Mouse (Mus musculus) hindbrain, embryonic 14.5 days (tissue): ENCODE data around the gene Tcl1b1. TPM values are rescaled to one million over a fixed set of nuclear protein-coding genes. Genes with fewer than 3 reads are reported as not detected.
"Not testable (repeated sequence)": the region's sequence is repeated elsewhere in the genome, so short reads cannot be mapped to it uniquely, and the experiment has no call there.

Experiments used
- ATAC-seq: fragments of 200-750 bp; cut with Nextera tagmentation; 2 replicates; pipeline ENCODE4 v1.8.0; 2017; ENCODE audit warnings: moderate number of reproducible peaks, mild to moderate bottlenecking, moderate TSS enrichment, moderate library complexity; ENCODE audit not compliant: low FRiP score
- DNase-seq: peaks from one replicate; pipeline ENCODE4 v3.0.0-alpha.2; 2015; ENCODE audit warnings: low spot score
- H3K27ac ChIP-seq: fragments of 300-500 bp; sonication (generic); 2 replicates; pipeline ENCODE4 v1.5.1; 2014; ENCODE audit warnings: mild to moderate bottlenecking, moderate library complexity
- H3K27me3 ChIP-seq: fragments of 300-500 bp; sonication (generic); 2 replicates; pipeline ENCODE4 v1.6.1; 2014; ENCODE audit warnings: mild to moderate bottlenecking, low read length, mixed read lengths; ENCODE audit not compliant: control insufficient read depth, insufficient read depth
- H3K36me3 ChIP-seq: fragments of 300-500 bp; sonication (generic); replicated peaks from 2 replicates; pipeline ENCODE4 v1.6.1; 2014; ENCODE audit not compliant: control insufficient read depth, insufficient read depth
- H3K4me1 ChIP-seq: fragments of 300-500 bp; sonication (generic); replicated peaks from 2 replicates; pipeline ENCODE4 v1.6.1; 2014; ENCODE audit warnings: antibody characterized with exemption, low read length, mixed read lengths; ENCODE audit not compliant: control insufficient read depth, insufficient read depth
- H3K4me2 ChIP-seq: fragments of 300-500 bp; sonication (generic); replicated peaks from 2 replicates; pipeline ENCODE4 v1.6.1; 2014; ENCODE audit warnings: mild to moderate bottlenecking, moderate library complexity
- H3K4me3 ChIP-seq: fragments of 300-500 bp; sonication (generic); replicated peaks from 2 replicates; pipeline ENCODE4 v1.5.1; 2014; ENCODE audit warnings: mild to moderate bottlenecking, low read length
- H3K9ac ChIP-seq: fragments of 300-500 bp; sonication (generic); 2 replicates; pipeline ENCODE4 v1.6.1; 2014
- H3K9me3 ChIP-seq: fragments of 300-500 bp; sonication (generic); 2 replicates; pipeline ENCODE4 v1.6.1; 2016; ENCODE audit warnings: low read length; ENCODE audit not compliant: control insufficient read depth
- WGBS: fragments of 180-500 bp; shearing (Covaris S2); extraction: QIAGEN DNeasy Blood & Tissue Kit; methylation state at CpG from one replicate; pipeline ENCODE4 v1.1.7; 2014; 5-methylcytosine and 5-hydroxymethylcytosine counted together
- polyA plus RNA-seq: library from polyadenylated mRNA; unstranded; fragments of >200 nt; fragmentation: Nextera tagmentation; extraction: Ambion mirVana; gene quantifications from 2 replicates; pipeline ENCODE4 v1.2.1, GENCODE M21; 2014

Gene Tcl1b1
- polyA plus RNA-seq, 1 experiment from 2014 or later = not detected

DNA sequence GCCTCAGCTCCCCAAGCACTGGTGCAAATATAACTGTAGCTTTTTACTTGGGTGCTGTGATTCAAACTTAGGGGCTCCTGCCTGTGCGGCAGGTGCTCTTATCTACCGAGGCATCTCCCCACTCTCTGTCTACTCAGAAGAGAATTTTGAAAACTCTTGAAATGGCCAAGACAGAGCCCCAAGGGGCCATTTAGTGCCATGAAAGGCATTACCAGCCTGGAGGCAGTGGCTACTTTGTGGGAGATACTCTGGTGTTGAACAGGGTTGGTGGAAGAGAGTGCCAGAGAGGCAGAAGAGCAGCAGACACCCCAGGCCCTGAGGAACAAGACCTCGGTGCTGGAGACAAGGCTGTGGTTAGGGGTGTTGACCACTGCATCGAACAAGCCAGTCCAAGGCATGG, 24.7 kb upstream of the Tcl1b1 start:
- not testable (repeated sequence) for H3K9me3 ChIP-seq, H3K4me1 ChIP-seq, H3K9ac ChIP-seq, H3K4me3 ChIP-seq, H3K36me3 ChIP-seq, DNase-seq, H3K27me3 ChIP-seq, H3K27ac ChIP-seq, ATAC-seq, H3K4me2 ChIP-seq
- 91% methylated on average over 4 of the region's 4 CpGs for WGBS

DNA sequence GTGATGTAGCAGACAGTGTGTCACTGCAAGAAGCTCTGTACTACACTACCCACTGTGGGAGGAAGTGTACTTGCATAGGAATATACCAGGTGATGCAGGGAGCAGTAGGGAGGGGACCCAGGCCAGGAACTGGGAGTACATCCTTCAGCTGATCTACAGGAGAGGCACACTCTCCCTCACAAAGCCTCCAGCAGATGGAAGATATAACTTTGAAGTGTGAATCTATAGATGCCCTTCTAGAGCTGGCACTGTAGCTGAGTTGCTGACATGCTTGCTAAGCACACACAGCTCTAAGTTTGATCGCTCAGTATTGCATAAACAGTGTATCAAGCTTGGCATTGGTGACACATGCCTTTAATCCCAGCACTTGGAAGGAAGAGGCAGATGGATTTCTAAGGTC, 21.8 kb upstream of the Tcl1b1 start:
- WGBS = 91% methylated on average over 1 of the region's 1 CpGs
- H3K9me3 ChIP-seq, H3K9ac ChIP-seq, H3K27me3 ChIP-seq, H3K4me1 ChIP-seq, ATAC-seq, H3K36me3 ChIP-seq, H3K27ac ChIP-seq, H3K4me2 ChIP-seq, H3K4me3 ChIP-seq, DNase-seq: not testable (repeated sequence)

DNA sequence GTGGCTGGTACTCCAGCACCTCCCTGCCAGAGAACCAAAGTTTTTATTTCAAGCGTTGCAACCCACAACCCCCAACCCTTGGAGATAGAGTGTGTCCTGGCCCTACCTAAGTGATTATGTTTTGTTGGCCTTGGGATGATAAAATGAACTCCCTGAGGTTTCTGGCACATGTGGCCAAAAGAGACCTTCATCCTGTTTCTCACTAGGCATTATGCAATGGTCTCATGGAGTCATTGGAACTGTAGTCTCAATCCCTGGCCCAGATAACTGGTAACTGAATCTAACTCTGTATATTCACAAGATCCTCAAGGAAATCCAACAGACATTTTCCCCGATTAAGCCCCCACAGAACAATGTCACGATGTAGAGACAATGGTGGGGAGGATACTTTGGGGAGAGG, 16.4 kb upstream of the Tcl1b1 start:
- ATAC-seq (no peak), DNase-seq (no peak)
- Histone ChIP-seq H3K4me3 (no peak overlapping the region), H3K27ac (no peak overlapping the region), H3K36me3 (no peaks in the 10 kb centered on the region), H3K4me1 (no peaks in the 10 kb centered on the region), H3K9me3 (no peaks in the 10 kb centered on the region), H3K27me3 (no peaks in the 10 kb centered on the region), H3K4me2 (no peak overlapping the region), H3K9ac (no peak overlapping the region)
- WGBS = 96% methylated on average over 3 of the region's 3 CpGs

DNA sequence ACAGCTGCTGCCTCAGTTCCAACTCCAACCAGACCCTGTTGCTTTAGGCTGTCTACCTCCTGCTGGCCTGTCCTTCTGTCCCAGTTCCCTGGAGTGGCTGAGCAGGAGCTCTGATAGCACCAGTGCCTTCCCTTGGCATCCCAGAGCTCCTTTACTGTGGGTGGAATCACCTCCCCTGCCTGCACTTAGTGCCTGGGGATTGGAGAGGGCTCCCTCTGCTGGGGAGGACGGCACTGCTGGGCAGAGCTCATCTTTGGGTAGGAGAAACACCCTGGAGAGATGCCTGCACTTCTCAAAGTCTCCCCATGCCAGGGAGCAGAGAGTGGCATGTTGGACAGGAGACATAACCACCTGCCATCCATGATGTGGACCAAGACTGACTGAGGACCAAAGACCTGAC, 14.6 kb upstream of the Tcl1b1 start:
- not testable (repeated sequence) for H3K4me3 ChIP-seq, H3K9me3 ChIP-seq, H3K36me3 ChIP-seq, H3K27ac ChIP-seq, H3K4me2 ChIP-seq, ATAC-seq, DNase-seq, H3K4me1 ChIP-seq, H3K9ac ChIP-seq, H3K27me3 ChIP-seq
- WGBS = 20% methylated on average over 1 of the region's 1 CpGs

DNA sequence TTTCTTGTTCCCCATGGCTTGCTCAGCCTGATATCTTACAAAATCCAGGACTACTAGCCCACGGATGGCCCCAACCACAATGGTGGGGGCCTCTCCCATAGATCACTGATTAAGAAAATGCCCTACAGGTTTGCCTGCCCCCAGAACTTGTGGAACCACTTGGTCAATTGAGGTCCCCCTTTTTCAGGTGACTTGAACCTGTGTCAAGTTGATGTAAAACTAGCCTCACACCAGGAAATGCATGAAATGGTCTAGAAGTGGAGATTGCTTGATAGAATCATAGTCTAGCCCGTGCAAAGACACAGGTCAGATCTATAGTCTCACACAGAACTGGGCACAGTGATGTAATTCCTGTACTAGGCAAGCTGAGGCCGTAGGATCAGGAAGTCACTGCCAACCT, 13.8 kb upstream of the Tcl1b1 start, which contains the start of gene Tcl1b2:
TSS of gene Tcl1b2 (plus strand) at position 301 of the 400 bp plus-strand sequence.
- 83% methylated on average over 3 of the region's 3 CpGs for WGBS
- no peak for ATAC-seq
- Histone ChIP-seq H3K4me3 (no peak within 1 kb of the TSS), H3K9me3 (no peaks in the 10 kb centered on the region), H3K36me3 (no peaks in the 10 kb centered on the region), H3K4me1 (no peaks in the 10 kb centered on the region), H3K27me3 (no peaks in the 10 kb centered on the region), H3K27ac (no peak within 1 kb of the TSS), H3K9ac (no peak within 1 kb of the TSS), H3K4me2 (no peak within 1 kb of the TSS)
- no peak for DNase-seq

DNA sequence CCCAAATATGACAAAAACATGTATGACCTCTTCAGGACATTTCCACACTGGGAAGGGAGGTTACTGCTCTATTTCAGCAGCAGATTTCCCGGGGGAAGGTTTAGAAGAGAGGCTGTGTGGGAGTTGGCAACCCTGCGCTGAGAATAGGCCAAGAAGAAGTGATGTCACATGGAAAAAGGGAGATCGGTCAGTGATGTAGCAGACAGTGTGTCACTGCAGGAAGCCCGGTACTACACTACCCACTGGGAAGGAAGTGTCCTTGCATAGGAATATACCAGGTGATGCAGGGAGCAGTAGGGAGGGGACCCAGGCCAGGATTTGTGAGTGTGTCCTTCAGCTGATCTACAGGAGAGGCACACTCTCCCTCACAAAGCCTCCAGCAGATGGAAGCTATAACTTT, 4.2 kb upstream of the Tcl1b1 start:
- not testable (repeated sequence) for H3K9ac ChIP-seq, H3K27me3 ChIP-seq, DNase-seq, H3K4me3 ChIP-seq, ATAC-seq, H3K27ac ChIP-seq, H3K4me1 ChIP-seq, H3K9me3 ChIP-seq, H3K36me3 ChIP-seq, H3K4me2 ChIP-seq
- 81% methylated on average over 4 of the region's 4 CpGs for WGBS

DNA sequence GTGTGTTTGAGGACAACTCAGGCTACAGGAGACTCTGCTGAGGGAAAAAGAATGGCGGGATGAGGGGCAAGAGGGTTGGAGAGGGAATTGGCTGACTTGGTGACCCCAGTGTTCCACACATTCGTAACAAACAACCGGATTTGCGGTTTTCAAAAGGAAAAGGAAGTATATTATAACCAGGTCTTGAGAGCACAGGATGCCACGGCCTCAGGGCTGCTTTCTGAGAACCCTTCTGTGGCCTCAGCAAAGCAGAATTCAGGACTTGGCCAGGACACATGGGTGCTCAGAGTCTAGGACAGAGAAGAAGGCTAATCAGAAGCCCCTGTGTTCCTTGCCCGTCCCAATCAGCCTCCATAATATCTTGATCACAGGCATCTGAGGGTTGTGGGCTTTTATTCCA, 648 bp upstream of the Tcl1b1 start:
- Histone ChIP-seq H3K9me3 (no peaks in the 10 kb centered on the region), H3K4me3 (no peak overlapping the region), H3K36me3 (no peaks in the 10 kb centered on the region), H3K9ac (no peak overlapping the region), H3K27ac (no peak overlapping the region), H3K4me1 (no peaks in the 10 kb centered on the region), H3K27me3 (no peaks in the 10 kb centered on the region), H3K4me2 (no peak overlapping the region)
- DNase-seq (no peak), ATAC-seq (no peak)
- WGBS = 84% methylated on average over 6 of the region's 6 CpGs

DNA sequence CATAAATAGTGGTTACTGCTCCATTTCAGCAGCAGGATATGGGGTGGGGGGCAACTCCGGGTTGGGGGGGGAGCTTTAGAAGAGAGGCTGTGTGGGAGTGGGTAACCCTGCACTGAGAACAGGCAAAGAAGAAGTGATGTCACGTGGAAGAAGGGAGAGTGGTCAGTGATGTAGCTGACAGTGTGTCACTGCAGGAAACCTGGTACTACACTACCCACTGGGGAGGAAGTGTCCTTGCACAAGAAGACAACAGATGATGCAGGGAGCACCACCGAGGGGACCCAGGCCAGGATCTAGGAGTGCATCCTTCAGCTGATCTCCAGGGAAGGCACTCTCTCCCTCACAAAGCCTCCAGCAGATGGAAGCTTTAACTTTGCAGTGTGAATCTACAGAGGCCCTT, 7.2 kb downstream of the Tcl1b1 start:
- Histone ChIP-seq H3K36me3 (no peaks in the 10 kb centered on the region), H3K27ac (no peak overlapping the region), H3K27me3 (no peaks in the 10 kb centered on the region), H3K4me2 (no peak overlapping the region), H3K4me1 (no peaks in the 10 kb centered on the region), H3K4me3 (no peak overlapping the region), H3K9me3 (no peaks in the 10 kb centered on the region), H3K9ac (no peak overlapping the region)
- DNase-seq (no peak), ATAC-seq (no peak)
- 83% methylated on average over 3 of the region's 3 CpGs for WGBS

DNA sequence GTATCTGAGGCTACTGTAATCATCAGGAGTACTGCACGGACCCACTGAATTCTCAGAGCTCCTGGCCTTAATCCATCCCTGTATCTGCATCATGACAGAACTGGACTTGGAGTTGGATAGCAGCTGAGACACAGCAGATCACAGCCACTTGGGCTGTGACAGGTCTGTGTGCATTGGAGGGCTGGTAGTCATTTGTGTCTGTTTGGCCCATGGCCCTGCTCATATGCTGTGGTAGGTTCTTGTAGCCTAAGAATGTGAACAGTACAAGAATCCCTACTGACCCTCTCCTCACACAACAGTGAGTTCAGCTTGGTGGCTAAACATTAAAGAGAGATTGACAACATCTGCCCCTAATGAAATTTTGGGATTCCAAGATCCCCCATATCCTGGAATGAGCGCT, 13.9 kb downstream of the Tcl1b1 start:
- no peak for DNase-seq
- Histone ChIP-seq H3K27me3 (no peaks in the 10 kb centered on the region), H3K4me1 (no peaks in the 10 kb centered on the region), H3K4me3 (no peak overlapping the region), H3K4me2 (no peak overlapping the region), H3K27ac (no peak overlapping the region), H3K9ac (no peak overlapping the region), H3K36me3 (no peaks in the 10 kb centered on the region), H3K9me3 (no peaks in the 10 kb centered on the region)
- ATAC-seq = no peak
- 91% methylated on average over 2 of the region's 2 CpGs for whole genome bisulfite sequencing

DNA sequence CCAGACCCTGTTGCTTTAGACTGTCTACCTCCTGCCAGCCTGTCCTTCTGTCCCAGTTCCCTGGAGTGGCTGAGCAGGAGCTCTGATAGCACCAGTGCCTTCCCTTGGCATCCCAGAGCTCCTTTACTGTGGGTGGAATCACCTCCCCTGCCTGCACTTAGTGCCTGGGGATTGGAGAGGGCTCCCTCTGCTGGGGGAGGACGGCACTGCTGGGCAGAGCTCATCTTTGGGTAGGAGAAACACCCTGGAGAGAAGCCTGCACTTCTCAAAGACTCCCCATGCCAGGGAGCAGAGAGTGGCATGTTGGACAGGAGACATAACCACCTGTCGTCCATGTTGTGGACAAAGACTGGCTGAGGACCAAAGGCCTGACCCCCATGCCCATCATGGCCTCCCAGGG, 14.8 kb downstream of the Tcl1b1 start:
- not testable (repeated sequence) for ATAC-seq, H3K4me2 ChIP-seq, DNase-seq, H3K36me3 ChIP-seq, H3K9me3 ChIP-seq, H3K4me3 ChIP-seq, H3K27ac ChIP-seq, H3K9ac ChIP-seq, H3K27me3 ChIP-seq, H3K4me1 ChIP-seq
- WGBS = 23% methylated on average over 2 of the region's 2 CpGs
